Mouse (Mus musculus): ENCODE measurements around the gene Gm20388. TPM values are rescaled to one million over a fixed set of nuclear protein-coding genes. Genes with fewer than 3 reads are reported as not detected.

The Gm20388 gene
- polyA plus RNA-seq, 1 experiment from 2014 or later = 5.5 TPM

DNA sequence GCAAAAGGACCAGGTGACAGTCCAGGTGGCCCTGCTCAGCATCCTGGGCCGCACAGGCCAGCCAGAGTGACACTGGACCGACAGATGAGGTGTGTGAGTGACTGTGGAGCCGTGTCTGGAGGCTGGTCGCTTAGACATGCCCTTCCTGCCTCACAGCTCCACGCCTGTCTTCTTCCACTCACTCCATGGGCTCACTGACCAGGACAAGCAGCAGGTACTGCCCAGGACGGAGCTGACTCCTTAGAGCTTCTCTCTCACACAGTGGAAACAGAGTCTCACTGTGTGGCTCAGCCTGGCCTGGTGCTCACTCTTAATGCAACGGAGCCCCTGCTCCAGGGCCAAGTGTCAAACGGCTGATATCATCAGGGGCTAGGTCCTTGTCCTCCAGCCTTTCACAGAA is 1884.8 kb downstream of the Gm20388 start:
- H3K36me3 ChIP-seq (replicated peaks) = peaks cover 77% of the 10 kb centered on the region
- no peak for DNase-seq (ENCODE audit: extremely low spot score, low spot score)

DNA sequence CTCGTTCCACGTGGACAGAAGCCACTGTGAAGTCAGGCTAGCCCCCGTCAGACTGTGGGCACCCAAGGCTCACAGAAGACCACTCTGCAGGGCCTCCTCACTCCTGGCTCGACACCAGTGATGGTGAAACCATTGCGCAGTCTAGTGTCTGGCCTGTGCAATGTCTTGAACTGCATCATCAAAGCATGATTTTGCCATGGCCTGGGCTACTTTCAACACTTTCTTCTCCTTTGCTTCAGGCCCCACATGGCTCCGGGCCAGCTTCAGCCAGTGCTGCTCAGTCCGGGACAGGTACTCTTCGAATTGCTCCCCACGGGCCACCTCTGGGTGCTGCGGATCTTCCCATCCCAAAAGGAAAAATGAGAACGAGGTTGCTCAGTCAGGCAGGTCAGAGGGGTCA is 1885.8 kb downstream of the Gm20388 start:
- Histone ChIP-seq H3K27me3 (ENCODE audit: poor library complexity, severe bottlenecking) (no peaks in the 10 kb centered on the region), H3K27ac (no peak overlapping the region), H3K9me3 (no peaks in the 10 kb centered on the region), H3K36me3 (replicated peaks) (peaks cover 83% of the 10 kb centered on the region), H3K4me1 (peaks cover 9% of the 10 kb centered on the region; the same call in 1 of the 2 replicates), H3K4me3 (no peak overlapping the region)
- WGBS = 95% methylated on average over 11 of the region's 11 CpGs
- DNase-seq (ENCODE audit: extremely low spot score, low spot score) = no peak

More for the DNA sequence above, 1884.8 kb downstream of the Gm20388 start:
- Histone ChIP-seq H3K27ac (no peak overlapping the region), H3K4me3 (no peak overlapping the region), H3K9me3 (no peaks in the 10 kb centered on the region), H3K4me1 (peaks cover 9% of the 10 kb centered on the region; the same call in 1 of the 2 replicates), H3K27me3 (ENCODE audit: poor library complexity, severe bottlenecking) (no peaks in the 10 kb centered on the region)
- WGBS = 94% methylated on average over 8 of the region's 8 CpGs

GRCm38 (mm10) chr8:121798401-121798800 is 1887.8 kb downstream of the Gm20388 start:
- Histone ChIP-seq H3K27me3 (ENCODE audit: poor library complexity, severe bottlenecking) (no peaks in the 10 kb centered on the region), H3K4me3 (no peak overlapping the region), H3K9me3 (no peaks in the 10 kb centered on the region), H3K36me3 (replicated peaks) (peaks cover 94% of the 10 kb centered on the region), H3K4me1 (no peaks in the 10 kb centered on the region; the same call in 1 of the 2 replicates), H3K27ac (no peak overlapping the region)
- 90% methylated on average over 6 of the region's 6 CpGs for WGBS
- no peak for DNase-seq (ENCODE audit: extremely low spot score, low spot score)

DNA sequence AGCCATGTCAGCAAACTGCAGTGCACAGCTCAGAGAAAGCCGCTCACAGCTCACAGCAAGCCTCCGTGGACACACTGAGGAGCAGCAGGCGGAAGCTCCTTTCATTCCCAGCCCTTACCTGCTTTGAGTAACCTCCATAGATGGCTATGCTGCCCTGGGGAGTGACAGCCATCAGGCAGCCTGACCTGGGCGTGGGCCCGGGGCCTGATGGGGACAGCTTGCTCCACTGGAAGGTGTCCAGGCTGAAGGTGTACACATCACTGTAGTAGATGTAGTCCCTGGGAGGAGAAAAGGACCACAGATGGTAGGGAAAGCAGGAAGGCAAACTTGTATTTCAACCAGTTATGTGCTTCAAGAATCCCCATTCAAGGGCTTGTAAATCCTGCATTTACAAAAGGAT is 1894.2 kb downstream of the Gm20388 start:
- DNase-seq (ENCODE audit: extremely low spot score, low spot score) = no peak
- no peaks in the 10 kb centered on the region for H3K9me3 ChIP-seq
- H3K36me3 ChIP-seq (replicated peaks) = peaks cover 90% of the 10 kb centered on the region
- no peak overlapping the region for H3K4me3 ChIP-seq
- H3K4me1 ChIP-seq = no peaks in the 10 kb centered on the region
- H3K27ac ChIP-seq = no peak overlapping the region
- 95% methylated on average over 5 of the region's 5 CpGs for WGBS
- H3K27me3 ChIP-seq (ENCODE audit: poor library complexity, severe bottlenecking) = no peaks in the 10 kb centered on the region

- 92% methylated on average over 13 of the region's 13 CpGs for WGBS
- Histone ChIP-seq H3K9me3 (no peaks in the 10 kb centered on the region), H3K27ac (no peak overlapping the region), H3K4me1 (no peaks in the 10 kb centered on the region), H3K4me3 (no peak overlapping the region), H3K36me3 (replicated peaks) (peaks cover 89% of the 10 kb centered on the region), H3K27me3 (ENCODE audit: poor library complexity, severe bottlenecking) (no peaks in the 10 kb centered on the region)
- no peak for DNase-seq (ENCODE audit: extremely low spot score, low spot score)
Measured at GRCm38 (mm10) chr8:121806126-121806525, 1895.5 kb downstream of the Gm20388 start.

DNA sequence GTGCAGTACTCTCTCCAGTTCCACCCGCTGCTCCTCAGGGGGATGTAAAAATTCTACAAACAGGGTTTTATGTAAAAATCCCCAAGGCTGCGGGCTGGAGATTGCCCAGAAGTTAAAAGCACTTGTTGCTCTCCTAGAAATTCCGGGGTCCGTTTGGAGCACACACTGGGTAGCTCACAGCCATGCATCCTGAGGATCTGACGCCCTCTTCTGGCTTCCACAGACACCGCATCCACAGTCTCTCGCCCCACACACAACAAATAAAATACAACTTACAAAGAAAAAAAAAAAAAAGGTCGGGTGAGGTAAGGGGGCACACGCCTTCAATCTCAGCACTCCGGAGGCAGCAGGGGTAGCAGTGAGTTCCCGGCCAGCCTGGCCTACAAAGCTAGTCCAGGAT is 1897.4 kb downstream of the Gm20388 start:
- Histone ChIP-seq H3K36me3 (replicated peaks) (peaks cover 90% of the 10 kb centered on the region), H3K27ac (no peak overlapping the region), H3K4me3 (no peak overlapping the region), H3K4me1 (no peaks in the 10 kb centered on the region), H3K9me3 (no peaks in the 10 kb centered on the region), H3K27me3 (ENCODE audit: poor library complexity, severe bottlenecking) (no peaks in the 10 kb centered on the region)
- DNase-seq (ENCODE audit: extremely low spot score, low spot score) = no peak
- WGBS = 77% methylated on average over 11 of the region's 11 CpGs

- peaks cover 91% of the 10 kb centered on the region for H3K36me3 ChIP-seq (replicated peaks)
- H3K4me3 ChIP-seq = no peak overlapping the region
- no peak for DNase-seq (ENCODE audit: extremely low spot score, low spot score)
- no peak overlapping the region for H3K27ac ChIP-seq
- H3K27me3 ChIP-seq (ENCODE audit: poor library complexity, severe bottlenecking) = no peaks in the 10 kb centered on the region
- no peaks in the 10 kb centered on the region for H3K9me3 ChIP-seq
- no peaks in the 10 kb centered on the region for H3K4me1 ChIP-seq
- WGBS = 95% methylated on average over 11 of the region's 11 CpGs
Measured at GRCm38 (mm10) chr8:121809524-121810155, 1899.0 kb downstream of the Gm20388 start.

DNA sequence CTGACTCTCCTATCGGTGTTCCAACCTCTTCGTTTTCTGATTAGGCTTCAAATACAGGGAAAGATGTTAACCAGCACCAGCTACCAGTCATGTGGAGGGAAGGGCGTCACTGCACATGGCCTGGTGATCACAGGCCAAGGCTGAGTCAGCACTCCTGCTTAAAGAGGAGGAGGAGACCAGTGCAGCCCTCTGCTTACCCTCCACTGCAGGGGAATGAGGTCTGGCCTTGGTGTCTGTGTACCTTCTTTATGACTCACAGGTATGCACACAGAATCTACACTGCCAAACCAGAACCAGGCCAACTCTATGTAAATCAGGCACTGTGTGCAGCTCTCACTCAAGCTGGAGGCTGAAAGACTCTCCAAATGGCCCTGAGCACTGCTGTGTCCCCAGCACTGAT is 1900.9 kb downstream of the Gm20388 start:
- peaks cover 90% of the 10 kb centered on the region for H3K36me3 ChIP-seq (replicated peaks)
- H3K4me1 ChIP-seq = no peaks in the 10 kb centered on the region
- no peak for DNase-seq (ENCODE audit: extremely low spot score, low spot score)
- WGBS = 93% methylated on average over 3 of the region's 3 CpGs
- no peak overlapping the region for H3K27ac ChIP-seq
- H3K9me3 ChIP-seq = no peaks in the 10 kb centered on the region
- no peak overlapping the region for H3K4me3 ChIP-seq
- no peaks in the 10 kb centered on the region for H3K27me3 ChIP-seq (ENCODE audit: poor library complexity, severe bottlenecking)

- H3K27ac ChIP-seq = no peak overlapping the region
- WGBS = 95% methylated on average over 12 of the region's 12 CpGs
- no peak overlapping the region for H3K4me3 ChIP-seq
- H3K27me3 ChIP-seq (ENCODE audit: poor library complexity, severe bottlenecking) = no peaks in the 10 kb centered on the region
- H3K9me3 ChIP-seq = no peaks in the 10 kb centered on the region
- H3K36me3 ChIP-seq (replicated peaks) = peaks cover 91% of the 10 kb centered on the region
- no peaks in the 10 kb centered on the region for H3K4me1 ChIP-seq
- DNase-seq (ENCODE audit: extremely low spot score, low spot score) = no peak
Measured at GRCm38 (mm10) chr8:121811931-121812570, 1901.4 kb downstream of the Gm20388 start.

- H3K4me3 ChIP-seq = no peak overlapping the region
- no peak for DNase-seq (ENCODE audit: extremely low spot score, low spot score)
- peaks cover 83% of the 10 kb centered on the region for H3K36me3 ChIP-seq (replicated peaks)
- no peaks in the 10 kb centered on the region for H3K4me1 ChIP-seq
- 88% methylated on average over 7 of the region's 7 CpGs for WGBS
- H3K27me3 ChIP-seq (ENCODE audit: poor library complexity, severe bottlenecking) = no peaks in the 10 kb centered on the region
- H3K9me3 ChIP-seq = no peaks in the 10 kb centered on the region
- no peak overlapping the region for H3K27ac ChIP-seq
Measured at GRCm38 (mm10) chr8:121818226-121818625, 1907.6 kb downstream of the Gm20388 start.

DNA sequence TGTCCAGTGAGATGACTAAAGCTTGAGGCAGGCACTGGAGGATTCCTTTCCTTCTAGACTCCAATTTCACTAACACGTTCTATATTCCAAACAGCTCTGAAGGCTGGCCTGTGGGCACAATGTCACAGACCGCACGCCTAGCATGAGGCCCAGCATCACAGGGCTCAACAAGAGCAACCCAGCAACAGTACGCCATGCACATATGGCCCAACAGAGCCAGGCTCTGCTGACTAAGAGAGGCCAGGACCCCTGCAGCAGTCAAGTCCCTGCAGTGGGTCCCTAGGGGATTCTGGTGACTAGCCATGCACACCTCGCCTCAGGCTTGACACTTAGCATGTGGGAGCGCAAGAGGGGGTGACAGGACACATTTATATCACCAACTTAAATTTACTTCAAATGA is 1910.2 kb downstream of the Gm20388 start:
- Histone ChIP-seq H3K4me1 (no peaks in the 10 kb centered on the region), H3K36me3 (replicated peaks) (peaks cover 58% of the 10 kb centered on the region), H3K4me3 (no peak overlapping the region), H3K27ac (no peak overlapping the region), H3K9me3 (no peaks in the 10 kb centered on the region), H3K27me3 (ENCODE audit: poor library complexity, severe bottlenecking) (no peaks in the 10 kb centered on the region)
- DNase-seq (ENCODE audit: extremely low spot score, low spot score) = no peak
- WGBS = 92% methylated on average over 6 of the region's 6 CpGs

- no peaks in the 10 kb centered on the region for H3K4me1 ChIP-seq
- no peak overlapping the region for H3K4me3 ChIP-seq
- WGBS = 94% methylated on average over 11 of the region's 11 CpGs
- no peak overlapping the region for H3K27ac ChIP-seq
- no peak for DNase-seq (ENCODE audit: extremely low spot score, low spot score)
- peaks cover 53% of the 10 kb centered on the region for H3K36me3 ChIP-seq (replicated peaks)
- no peaks in the 10 kb centered on the region for H3K9me3 ChIP-seq
- H3K27me3 ChIP-seq (ENCODE audit: poor library complexity, severe bottlenecking) = no peaks in the 10 kb centered on the region
Measured at GRCm38 (mm10) chr8:121821320-121821719, 1910.7 kb downstream of the Gm20388 start.

GRCm38 (mm10) chr8:121821770-121822169 is 1911.1 kb downstream of the Gm20388 start:
- no peaks in the 10 kb centered on the region for H3K27me3 ChIP-seq (ENCODE audit: poor library complexity, severe bottlenecking)
- H3K4me1 ChIP-seq = no peaks in the 10 kb centered on the region
- H3K36me3 ChIP-seq (replicated peaks) = peaks cover 48% of the 10 kb centered on the region
- no peaks in the 10 kb centered on the region for H3K9me3 ChIP-seq
- H3K4me3 ChIP-seq = no peak overlapping the region
- H3K27ac ChIP-seq = no peak overlapping the region
- no peak for DNase-seq (ENCODE audit: extremely low spot score, low spot score)
- WGBS = 93% methylated on average over 9 of the region's 9 CpGs
